ENCODE assay signal across 8 mouse cellular contexts in genomic region chr2:36049567-36049954, GRCm38 (mm10). TPM values are rescaled to one million over a fixed set of nuclear protein-coding genes. Genes with fewer than 3 reads are reported as not detected.
DNase-seq lines count a peak whose midpoint lies in the region; ATAC-seq and TF ChIP-seq lines count a peak whose summit lies in the region.

No protein-coding gene starts in this region.

- H3K27ac ChIP-seq in kidney, embryonic 15.5 days = no peak overlapping the region
- H3K27ac ChIP-seq in embryonic facial prominence, embryonic 11.5 days (replicated peaks; ENCODE audit: low read depth, low read length) = no peak overlapping the region
- H3K27ac ChIP-seq in intestine, embryonic 14.5 days (ENCODE audit: low read depth) = no peak overlapping the region
- no peak overlapping the region for H3K27ac ChIP-seq in midbrain, postnatal 0 days (ENCODE audit: low read depth, low read length)

- no peak for TF ChIP-seq CTCF in midbrain, postnatal 0 days (IDR thresholded peaks at IDR 0.05)

- peak overlapping the region; percentile 62 for H3K4me3 ChIP-seq in kidney, embryonic 15.5 days (replicated peaks)
- peak overlapping the region; percentile 90 for H3K4me3 ChIP-seq in embryonic facial prominence, embryonic 11.5 days (ENCODE audit: low read depth, low read length)
- peak overlapping the region; percentile 97 for H3K4me3 ChIP-seq in intestine, embryonic 14.5 days (ENCODE audit: low read depth, low read length)
- peak overlapping the region; percentile 90 for H3K4me3 ChIP-seq in midbrain, postnatal 0 days (ENCODE audit: low read depth, low read length)

- peaks cover 20% of the 10 kb centered on the region for H3K4me1 ChIP-seq in kidney, embryonic 15.5 days
- peaks cover 4% of the 10 kb centered on the region; the same call in 1 of the 2 replicates for H3K4me1 ChIP-seq in embryonic facial prominence, embryonic 11.5 days (ENCODE audit: control insufficient read depth, insufficient read depth, low read length)
- H3K4me1 ChIP-seq in intestine, embryonic 14.5 days (replicated peaks; ENCODE audit: control insufficient read depth, insufficient read depth, low read length) = peaks cover 9% of the 10 kb centered on the region
- peaks cover 5% of the 10 kb centered on the region; the same call in 1 of the 2 replicates for H3K4me1 ChIP-seq in midbrain, postnatal 0 days (ENCODE audit: insufficient read depth, low read length)

- H3K9me3 ChIP-seq in kidney, embryonic 15.5 days (replicated peaks) = no peaks in the 10 kb centered on the region
- H3K9me3 ChIP-seq in embryonic facial prominence, embryonic 11.5 days (replicated peaks; ENCODE audit: control insufficient read depth, low read length) = no peaks in the 10 kb centered on the region
- H3K9me3 ChIP-seq in intestine, embryonic 14.5 days (ENCODE audit: control insufficient read depth, low read length) = no peaks in the 10 kb centered on the region
- H3K9me3 ChIP-seq in midbrain, postnatal 0 days (ENCODE audit: low read length) = no peaks in the 10 kb centered on the region

- H3K36me3 ChIP-seq in kidney, embryonic 15.5 days = 0 out of 2 replicates have a peak, but pooled peaks cover 7% of the 10 kb centered on the region
- no peaks in the 10 kb centered on the region for H3K36me3 ChIP-seq in embryonic facial prominence, embryonic 11.5 days (replicated peaks; ENCODE audit: control insufficient read depth, insufficient read depth, low read depth, low read length)
- H3K36me3 ChIP-seq in intestine, embryonic 14.5 days (ENCODE audit: control insufficient read depth, insufficient read depth, low read length) = peaks cover 7% of the 10 kb centered on the region; the same call in 1 of the 2 replicates
- no peaks in the 10 kb centered on the region for H3K36me3 ChIP-seq in midbrain, postnatal 0 days (ENCODE audit: insufficient read depth, low read length)

- DNase-seq in kidney, postnatal 25 days = no peak
- no peak for DNase-seq in embryonic facial prominence, embryonic 11.5 days (ENCODE audit: low spot score)
- DNase-seq in intestine, embryonic 14.5 days (ENCODE audit: low spot score) = no peak
- DNase-seq in midbrain, postnatal 0 days (ENCODE audit: low spot score) = no peak
- DNase-seq in embryo, embryonic 10 days (ENCODE audit: low spot score) = no peak
- DNase-seq in right cerebral cortex, postnatal 36 days (ENCODE audit: low spot score in 2 of 2) = no peak

- peak overlapping the region; percentile 63 for H3K4me2 ChIP-seq in kidney, embryonic 15.5 days
- peak overlapping the region; percentile 76 for H3K4me2 ChIP-seq in embryonic facial prominence, embryonic 11.5 days (ENCODE audit: low read depth, low read length)
- H3K4me2 ChIP-seq in intestine, embryonic 14.5 days (ENCODE audit: low read length) = peak overlapping the region; percentile 84
- H3K4me2 ChIP-seq in midbrain, postnatal 0 days (ENCODE audit: low read depth, low read length, poor library complexity, severe bottlenecking) = peak overlapping the region; percentile 74

- 39% methylated on average over 10 of the region's 10 CpGs for WGBS in kidney, embryonic 15.5 days
- WGBS in embryonic facial prominence, embryonic 11.5 days = 44% methylated on average over 10 of the region's 10 CpGs
- 41% methylated on average over 10 of the region's 10 CpGs for whole genome bisulfite sequencing in intestine, embryonic 14.5 days
- WGBS in midbrain, postnatal 0 days = 43% methylated on average over 10 of the region's 10 CpGs

- ATAC-seq in kidney, embryonic 15.5 days (replicated peaks; ENCODE audit: low FRiP score) = peak; percentile 29
- peak; percentile 53; the same call in 1 of the 2 replicates for ATAC-seq in embryonic facial prominence, embryonic 11.5 days (replicated peaks; ENCODE audit: insufficient number of reproducible peaks, low FRiP score, low TSS enrichment, low read depth)
- peak; percentile 34 for ATAC-seq in intestine, embryonic 14.5 days (replicated peaks; ENCODE audit: low FRiP score, low TSS enrichment, low read depth)
- peak; percentile 46 for ATAC-seq in midbrain, postnatal 0 days (ENCODE audit: low FRiP score)
- no peak for ATAC-seq in frontal cortex, adult (ENCODE audit: low TSS enrichment)

- H3K9ac ChIP-seq in kidney, embryonic 15.5 days = no peak overlapping the region
- H3K9ac ChIP-seq in embryonic facial prominence, embryonic 11.5 days (replicated peaks; ENCODE audit: low read length) = no peak overlapping the region
- no peak overlapping the region for H3K9ac ChIP-seq in intestine, embryonic 14.5 days (ENCODE audit: low read length)
- no peak overlapping the region for H3K9ac ChIP-seq in midbrain, postnatal 0 days (replicated peaks; ENCODE audit: low read length, poor library complexity, severe bottlenecking)

- H3K27me3 ChIP-seq in kidney, embryonic 15.5 days = no peaks in the 10 kb centered on the region
- no peaks in the 10 kb centered on the region for H3K27me3 ChIP-seq in embryonic facial prominence, embryonic 11.5 days (ENCODE audit: control insufficient read depth, insufficient read depth, low read length)
- H3K27me3 ChIP-seq in intestine, embryonic 14.5 days (replicated peaks; ENCODE audit: control insufficient read depth, insufficient read depth, low read length) = no peaks in the 10 kb centered on the region
- no peaks in the 10 kb centered on the region for H3K27me3 ChIP-seq in midbrain, postnatal 0 days (ENCODE audit: insufficient read depth, low read length)

RNA-seq across cellular contexts. Expression of gene Morn5, which starts 0.3 kb away (rescaled TPM):
- polyA plus RNA-seq in kidney, embryonic 15.5 days (2015; fragmentation: Nextera tagmentation; extraction: Ambion mirVana) = 0.40 and 0.91 TPM in 2 replicates
- polyA plus RNA-seq in embryonic facial prominence, embryonic 11.5 days (2014; fragmentation: Nextera tagmentation; extraction: Ambion mirVana) = not detected in 2 replicates
- 0.35 TPM in 1 of 2 replicates, not detected in the other for polyA plus RNA-seq in intestine, embryonic 14.5 days (2014; fragmentation: Nextera tagmentation; extraction: Ambion mirVana)
- 1.4 and 3.8 TPM in 2 replicates for total RNA-seq in midbrain, postnatal 0 days (2014; rRNA removed)
- polyA plus RNA-seq in midbrain, postnatal 0 days (2015; fragmentation: Nextera tagmentation; extraction: Ambion mirVana) = 2.1 and 3.5 TPM in 2 replicates

RNA-seq across cellular contexts. Expression of gene Ndufa8, which starts 0.4 kb away (rescaled TPM):
- 252 and 254 TPM in 2 replicates for polyA plus RNA-seq in kidney, embryonic 15.5 days (2015; fragmentation: Nextera tagmentation; extraction: Ambion mirVana)
- polyA plus RNA-seq in embryonic facial prominence, embryonic 11.5 days (2014; fragmentation: Nextera tagmentation; extraction: Ambion mirVana) = 200 and 206 TPM in 2 replicates
- 273 and 289 TPM in 2 replicates for polyA plus RNA-seq in intestine, embryonic 14.5 days (2014; fragmentation: Nextera tagmentation; extraction: Ambion mirVana)
- total RNA-seq in midbrain, postnatal 0 days (2014; rRNA removed) = 87.4 and 95.2 TPM in 2 replicates
- polyA plus RNA-seq in midbrain, postnatal 0 days (2015; fragmentation: Nextera tagmentation; extraction: Ambion mirVana) = 339 and 388 TPM in 2 replicates

RNA-seq across cellular contexts. Expression of gene Lhx6, which starts 55.6 kb away (rescaled TPM):
- 2.4 and 2.6 TPM in 2 replicates for polyA plus RNA-seq in kidney, embryonic 15.5 days (2015; fragmentation: Nextera tagmentation; extraction: Ambion mirVana)
- polyA plus RNA-seq in embryonic facial prominence, embryonic 11.5 days (2014; fragmentation: Nextera tagmentation; extraction: Ambion mirVana) = 10.9 and 11.6 TPM in 2 replicates
- polyA plus RNA-seq in intestine, embryonic 14.5 days (2014; fragmentation: Nextera tagmentation; extraction: Ambion mirVana) = 1.5 and 2.0 TPM in 2 replicates
- 0.60 and 1.9 TPM in 2 replicates for total RNA-seq in midbrain, postnatal 0 days (2014; rRNA removed)
- polyA plus RNA-seq in midbrain, postnatal 0 days (2015; fragmentation: Nextera tagmentation; extraction: Ambion mirVana) = 1.6 and 2.5 TPM in 2 replicates
